Mouse (Mus musculus): ENCODE results near the gene Gm20605.

GRCm38 (mm10) chr5:137647827-137648601 is 19.0 kb downstream of the Gm20605 start:
- TF ChIP-seq POLR2A (IDR thresholded peaks at IDR 0.05; ENCODE audit: borderline replicate concordance, extremely low read depth, low read depth, low read length): no peak
- TF ChIP-seq CTCF (IDR thresholded peaks at IDR 0.05; ENCODE audit: insufficient read depth, low read length): no peak

Measured in lung, adult 2 months (tissue).